Mouse (Mus musculus) CD4-positive helper T cell, adult 2 months (primary cell): ENCODE results near the gene Mrpl33.
"Not testable (repeated sequence)": the region's sequence is repeated elsewhere in the genome, so short reads cannot be mapped to it uniquely, and the experiment has no call there.

Source experiments
- DNase-seq: peaks from one replicate; pipeline ENCODE4 v3.0.0-alpha.2; 2012; ENCODE audit warnings: low read depth, missing footprints, low spot score

Gene Mrpl33

DNA sequence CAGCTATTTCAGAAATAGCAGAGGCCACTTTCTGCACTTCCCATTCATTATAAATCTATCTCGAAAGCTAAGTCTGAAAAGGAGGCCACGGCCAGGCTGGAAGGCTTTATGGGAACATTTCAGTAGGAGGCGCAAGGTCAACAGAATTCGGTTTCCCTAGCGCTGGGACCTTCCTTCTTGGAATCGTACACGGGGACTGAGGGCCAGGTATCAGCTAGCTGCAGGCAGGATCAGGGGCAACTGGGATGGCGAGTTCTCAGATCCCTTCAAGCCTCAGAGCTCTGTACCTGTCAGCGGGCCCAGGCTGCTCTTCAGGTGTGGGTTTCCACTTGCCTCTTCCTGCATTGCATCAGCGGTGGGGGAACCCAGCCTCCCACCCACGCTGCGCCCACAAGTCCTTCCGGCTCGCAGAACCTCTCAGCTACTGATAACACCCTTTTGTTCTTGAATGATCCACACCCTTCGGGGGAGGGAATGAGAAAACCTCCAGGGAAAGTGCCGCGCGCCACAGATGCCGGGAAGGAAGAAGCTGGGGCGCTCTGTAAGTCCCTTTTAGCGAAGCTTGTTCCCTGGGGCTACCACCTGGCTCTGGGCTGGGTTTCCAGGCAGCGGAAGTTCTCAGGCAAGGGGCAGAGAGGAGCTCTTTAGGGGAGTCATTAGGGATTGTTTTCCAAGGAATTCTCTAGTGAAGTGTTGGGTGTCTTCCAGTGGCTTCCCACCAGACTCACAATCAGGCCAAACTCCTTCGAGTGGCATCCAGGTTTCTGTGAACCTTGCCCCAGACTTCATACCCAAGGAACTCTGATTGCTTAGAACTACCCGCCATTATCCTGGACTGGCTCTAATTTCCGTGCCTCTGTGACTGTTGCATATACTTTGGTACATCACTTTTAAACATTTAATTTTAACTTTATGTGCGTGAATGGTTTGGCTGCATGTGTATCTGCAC lies at the start of gene Mrpl33:
Gene Mrpl33 (plus strand): TSS at position 455 of the 949 bp plus-strand sequence.
- peak; percentile 89 for DNase-seq

DNA sequence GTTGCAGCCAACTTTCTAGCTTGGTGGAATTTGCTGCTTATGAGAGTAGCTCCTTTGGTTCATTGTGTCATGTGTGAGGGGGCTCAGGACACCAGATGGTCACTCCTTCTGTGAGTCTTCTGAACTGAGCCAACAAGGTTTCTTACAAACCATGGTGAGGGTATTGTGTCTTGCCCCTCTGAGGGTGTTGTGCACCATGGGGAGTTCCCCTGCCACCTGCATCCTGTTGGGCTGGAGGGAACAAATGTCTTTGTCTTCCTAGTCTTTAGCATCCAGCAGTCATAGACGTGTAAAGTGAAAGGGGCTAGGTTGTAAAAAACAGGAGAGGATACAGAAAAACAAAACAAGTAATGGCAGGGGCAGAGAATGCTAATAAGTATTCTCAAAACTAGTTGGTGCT lies 37.3 kb upstream of the Mrpl33 start:
- DNase-seq = no peak

DNA sequence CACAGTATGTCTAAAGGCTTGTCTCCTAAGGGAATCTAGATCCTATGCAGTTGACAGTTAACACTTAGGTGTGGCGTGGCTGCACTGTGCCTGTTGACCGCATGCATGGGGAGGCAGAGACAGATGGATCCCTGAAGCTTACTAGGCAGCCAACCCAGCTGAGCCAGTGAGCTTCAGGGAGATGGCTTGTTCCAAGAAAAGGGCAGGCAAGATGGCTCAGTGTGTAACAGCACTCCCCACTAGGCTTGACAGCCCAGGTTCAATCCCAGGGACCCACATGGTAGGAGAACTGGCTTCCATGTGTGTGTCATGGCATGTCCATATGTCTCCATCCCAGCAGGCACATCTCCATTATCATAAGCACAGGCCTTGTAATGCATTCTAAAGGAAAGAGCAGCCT lies 36.4 kb upstream of the Mrpl33 start:
- DNase-seq = no peak

DNA sequence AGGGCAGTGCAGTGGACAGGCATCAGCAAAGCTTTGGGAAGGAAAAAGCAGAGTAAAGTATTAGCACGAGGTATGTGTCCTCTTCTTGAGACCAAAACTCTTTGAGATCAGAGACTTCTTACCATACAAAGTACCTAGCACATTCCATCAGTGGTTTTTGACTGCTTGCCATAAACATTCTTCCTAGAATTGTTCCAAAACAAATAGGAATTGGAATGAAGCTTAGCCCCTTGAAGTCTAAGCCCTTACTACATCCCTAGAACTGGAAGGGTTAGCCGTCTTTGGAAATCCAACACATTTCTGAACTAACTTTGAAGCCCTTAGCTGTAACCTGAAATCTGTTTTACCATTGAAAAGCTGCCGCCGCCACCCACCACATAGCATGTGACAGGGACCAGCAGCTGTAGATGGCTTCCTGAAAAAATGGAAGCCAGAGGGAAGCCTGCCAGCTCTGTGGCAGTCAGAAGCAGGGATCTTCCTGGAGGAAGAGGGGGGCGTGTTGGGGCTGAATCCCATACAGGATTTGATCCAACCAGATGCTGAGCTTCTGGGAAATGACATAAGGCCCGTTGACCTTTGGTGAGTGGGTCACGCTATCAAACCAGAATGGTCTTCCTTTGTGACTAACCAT lies 34.6 kb upstream of the Mrpl33 start:
- DNase-seq = no peak

DNA sequence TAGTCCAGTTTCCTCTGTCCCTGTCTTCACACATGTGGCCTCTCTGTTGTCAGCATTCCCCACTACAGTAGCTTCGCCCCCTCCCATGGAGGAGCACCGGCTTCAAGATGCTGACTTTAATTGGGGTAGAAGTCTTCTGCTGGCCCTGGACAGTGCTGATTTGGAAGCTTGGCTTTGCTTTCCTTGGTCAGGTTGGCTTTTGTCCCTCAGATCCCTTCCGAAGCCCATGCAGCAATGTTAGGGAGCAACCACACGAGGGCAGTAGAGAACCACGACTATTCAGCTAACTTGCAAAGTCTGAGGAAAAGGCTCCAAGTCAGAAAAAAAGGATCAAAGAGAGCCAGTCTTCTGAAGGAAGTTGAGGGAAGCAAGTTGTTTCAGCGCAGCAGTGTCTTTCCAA lies 33.2 kb upstream of the Mrpl33 start:
- peak; percentile 65 for DNase-seq

DNA sequence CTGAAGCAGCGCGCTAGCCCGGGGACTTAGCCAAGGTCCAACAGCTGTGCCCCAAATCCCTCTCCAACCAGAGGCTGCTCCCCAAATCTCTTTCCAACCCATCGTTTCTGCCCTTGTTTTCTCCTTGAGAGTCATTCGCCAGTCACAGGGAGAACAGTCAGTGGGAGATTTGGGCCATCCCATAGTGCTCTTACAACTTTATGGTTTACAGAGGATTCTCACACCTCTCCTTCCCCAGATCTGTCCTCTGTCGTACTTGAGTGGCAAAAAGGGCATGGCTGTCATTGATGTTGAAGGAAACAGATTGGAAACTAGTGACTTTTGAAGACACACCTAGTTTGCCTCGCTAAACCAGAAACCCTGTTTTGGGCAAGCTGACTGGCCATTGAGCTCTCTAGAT lies 32.8 kb upstream of the Mrpl33 start:
- DNase-seq = no peak

DNA sequence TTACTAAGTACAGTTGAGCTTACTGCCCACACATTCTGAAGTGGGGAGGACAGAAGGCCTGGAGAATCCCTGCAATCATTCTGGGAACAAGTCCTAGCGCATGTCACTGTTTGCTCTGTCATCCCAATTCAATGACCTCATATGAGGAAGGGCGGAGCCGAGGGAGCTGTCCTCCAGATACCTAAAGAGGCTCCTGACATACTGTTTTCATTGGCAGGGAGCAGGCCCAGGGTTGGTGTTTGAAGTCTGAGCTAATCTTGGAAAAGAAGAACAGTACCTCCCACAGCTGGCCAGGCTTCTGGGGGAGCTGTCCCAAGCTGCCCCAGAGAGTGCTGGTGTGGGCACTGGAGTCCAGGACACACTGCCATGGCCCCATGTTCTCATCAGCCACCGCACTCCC lies 31.8 kb upstream of the Mrpl33 start:
- no peak for DNase-seq

DNA sequence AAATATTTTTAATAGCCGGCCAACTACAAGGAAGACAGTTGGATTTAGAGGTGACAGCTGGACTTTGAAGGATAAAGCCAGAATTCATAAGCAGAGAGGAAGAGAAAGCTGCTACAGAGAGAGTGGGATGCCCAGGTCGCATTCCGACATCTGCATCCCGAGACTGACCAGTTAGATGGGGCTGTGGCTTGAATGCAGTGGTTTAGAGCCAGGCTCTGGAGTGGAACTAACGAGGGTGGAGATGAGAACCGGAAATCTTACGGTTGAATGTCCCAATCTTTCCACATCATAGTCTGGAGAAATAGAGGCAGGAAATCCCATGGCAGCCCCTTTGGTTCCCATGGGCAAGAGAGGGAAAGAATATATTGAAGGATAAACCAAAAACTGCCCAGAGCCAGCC lies 30.7 kb upstream of the Mrpl33 start:
- DNase-seq = no peak

DNA sequence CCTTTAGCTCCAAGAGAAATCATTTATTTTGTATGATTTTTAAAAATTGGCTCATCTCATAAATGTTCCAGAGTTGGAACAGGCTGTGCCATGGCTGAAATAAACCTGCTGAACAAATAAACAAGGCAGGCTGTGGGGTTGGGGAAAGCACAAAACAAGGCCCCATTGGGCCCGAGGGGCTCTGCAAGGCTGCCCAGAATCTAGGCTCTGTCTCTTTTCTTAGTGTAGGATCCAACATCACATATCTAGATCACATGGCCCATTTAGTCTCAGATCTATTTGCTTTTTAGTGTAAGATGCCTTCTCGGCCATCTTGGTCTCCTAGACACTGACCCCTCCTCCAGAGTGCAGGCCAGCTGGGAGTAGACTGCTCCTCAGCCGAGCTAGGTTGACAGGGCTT lies 30.3 kb upstream of the Mrpl33 start:
- DNase-seq = no peak

DNA sequence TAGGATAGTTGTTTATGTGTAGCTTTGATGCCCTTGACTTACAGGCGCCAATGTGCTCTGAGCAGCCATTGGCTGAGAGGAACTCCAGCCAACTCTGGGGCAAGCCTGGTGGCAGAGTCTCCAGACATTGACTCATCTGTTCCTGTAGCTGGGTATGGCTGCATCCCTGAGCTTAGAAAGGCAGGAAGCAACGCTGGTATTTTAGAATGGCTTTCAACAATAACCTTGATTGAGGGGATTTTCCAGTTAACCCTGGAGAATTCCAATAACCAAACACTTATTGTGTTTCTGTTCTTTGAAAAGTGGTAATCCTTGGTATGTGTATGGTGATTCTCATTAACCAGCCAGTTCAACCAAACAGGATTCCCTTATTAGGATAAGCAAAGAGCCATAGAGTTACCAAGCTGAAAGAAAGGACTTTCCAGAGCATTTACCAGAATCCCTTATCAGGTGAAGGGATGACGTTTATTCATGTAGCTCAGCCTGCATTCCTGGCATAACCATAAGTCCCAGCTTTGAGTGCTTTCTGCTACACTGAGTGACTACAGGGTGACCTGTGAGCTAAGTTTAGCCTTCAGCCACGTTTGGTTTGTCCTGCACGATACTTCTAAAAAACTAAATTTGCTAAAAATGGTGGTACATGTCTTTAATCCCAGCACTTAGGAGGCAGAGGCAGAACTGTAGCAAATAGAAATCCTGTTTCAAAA lies 28.6 kb upstream of the Mrpl33 start:
- no peak for DNase-seq

DNA sequence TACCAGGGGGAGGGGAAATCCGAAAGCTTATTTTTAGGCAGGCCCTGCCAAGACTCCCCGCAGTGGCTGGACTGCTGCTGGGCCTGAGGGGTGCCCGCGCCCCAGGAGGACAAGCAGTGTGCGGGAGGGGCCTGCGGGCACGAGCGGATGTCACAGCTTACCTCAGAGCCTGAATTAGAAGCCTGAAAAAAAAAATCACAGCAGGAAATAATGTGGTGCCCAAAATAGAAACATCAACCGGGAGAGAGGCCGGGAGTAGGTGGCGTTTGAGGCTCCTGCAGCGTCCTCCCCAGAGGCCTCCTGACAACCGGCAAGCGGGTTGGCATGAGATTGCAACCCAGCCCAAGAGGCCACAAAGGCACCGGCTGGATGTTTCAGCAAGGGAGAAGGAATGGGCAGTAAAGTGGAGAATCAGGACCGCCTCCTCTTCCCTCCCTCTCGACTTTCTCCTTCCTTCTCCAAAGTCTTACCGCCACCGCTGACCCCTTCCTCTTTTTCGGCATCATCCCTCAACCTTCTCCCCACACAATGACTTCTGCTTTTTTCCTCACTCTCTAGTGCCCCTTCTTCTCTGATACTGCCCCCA lies 25.6 kb upstream of the Mrpl33 start:
- DNase-seq = peak; percentile 30

DNA sequence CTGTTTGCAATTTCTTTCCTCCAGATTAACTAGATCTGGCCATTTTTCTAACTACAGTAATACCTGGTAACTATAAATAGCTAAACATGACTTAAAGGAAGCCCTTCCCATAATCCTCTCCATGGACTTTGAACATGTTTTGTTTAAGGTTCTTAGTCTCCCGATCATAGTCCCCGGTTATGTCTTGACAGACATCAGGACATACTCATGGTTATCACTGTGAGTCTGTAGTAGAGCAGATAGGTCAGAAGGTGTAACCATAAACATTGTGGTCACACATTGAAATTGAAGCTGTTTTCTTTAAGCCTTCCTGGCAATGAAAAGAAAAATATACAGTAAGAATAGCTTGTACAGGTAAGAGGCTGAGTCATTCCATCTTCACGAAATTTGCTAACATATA lies 23.0 kb upstream of the Mrpl33 start:
- no peak for DNase-seq

DNA sequence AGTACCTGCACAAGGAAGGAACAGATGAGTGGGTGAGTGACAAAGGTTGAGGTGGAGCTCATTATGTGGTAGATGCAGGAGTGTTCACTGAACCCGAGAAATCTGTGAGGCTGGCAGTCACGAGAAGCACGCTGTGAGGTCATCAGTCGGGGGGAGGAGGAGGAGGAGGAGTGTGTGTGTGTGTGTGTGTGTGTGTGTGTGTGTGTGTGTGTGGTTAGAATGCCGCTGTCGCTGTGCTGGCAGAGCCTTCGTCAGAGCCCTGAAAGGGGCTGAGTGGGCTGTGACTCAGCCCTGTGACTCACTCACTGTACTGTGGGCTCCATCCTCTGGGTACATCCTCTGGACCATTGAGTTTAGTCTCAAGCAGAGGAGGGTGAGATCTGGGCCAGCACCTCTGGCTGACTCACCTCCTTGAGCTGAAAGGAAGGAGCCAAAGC lies 20.2 kb upstream of the Mrpl33 start:
- peak; percentile 86 for DNase-seq

DNA sequence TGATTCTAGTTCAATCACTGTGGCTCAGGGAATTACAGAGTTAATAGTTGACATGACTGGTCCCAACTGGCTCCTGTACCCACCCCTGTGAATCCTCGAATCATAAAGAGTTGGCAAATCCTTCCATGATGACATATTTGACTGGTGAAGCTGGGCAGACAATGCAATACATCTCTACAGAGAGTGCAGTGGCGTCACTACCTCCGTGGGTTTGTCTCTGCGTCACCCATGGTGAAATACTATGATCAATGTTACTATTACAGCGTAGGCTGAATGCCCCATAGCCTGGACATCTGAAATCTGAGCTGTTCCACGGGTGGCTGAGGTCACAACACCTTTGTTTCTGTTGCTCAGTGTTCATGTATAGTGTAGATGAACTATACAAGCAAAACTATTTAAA lies 15.5 kb upstream of the Mrpl33 start:
- DNase-seq = no peak

DNA sequence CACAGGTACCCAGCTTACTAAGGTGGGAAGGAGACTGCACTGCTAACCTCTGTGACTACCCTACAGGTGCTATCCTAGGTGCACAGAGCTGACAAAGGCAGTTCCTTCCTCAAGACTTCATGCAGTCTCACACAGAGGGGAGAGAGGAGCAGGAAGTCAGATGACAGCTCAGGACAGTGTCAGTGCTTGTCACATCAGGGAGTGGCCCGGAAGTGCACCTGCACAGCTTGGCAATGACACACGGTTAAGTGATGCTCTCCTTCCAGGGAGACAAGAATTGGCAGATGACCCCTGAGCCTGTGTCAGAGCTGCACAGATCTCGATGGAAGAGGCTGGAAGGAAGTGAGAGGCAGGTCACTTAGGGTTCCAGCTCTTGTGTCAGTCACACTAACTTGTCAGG lies 14.8 kb upstream of the Mrpl33 start:
- peak; percentile 44 for DNase-seq

DNA sequence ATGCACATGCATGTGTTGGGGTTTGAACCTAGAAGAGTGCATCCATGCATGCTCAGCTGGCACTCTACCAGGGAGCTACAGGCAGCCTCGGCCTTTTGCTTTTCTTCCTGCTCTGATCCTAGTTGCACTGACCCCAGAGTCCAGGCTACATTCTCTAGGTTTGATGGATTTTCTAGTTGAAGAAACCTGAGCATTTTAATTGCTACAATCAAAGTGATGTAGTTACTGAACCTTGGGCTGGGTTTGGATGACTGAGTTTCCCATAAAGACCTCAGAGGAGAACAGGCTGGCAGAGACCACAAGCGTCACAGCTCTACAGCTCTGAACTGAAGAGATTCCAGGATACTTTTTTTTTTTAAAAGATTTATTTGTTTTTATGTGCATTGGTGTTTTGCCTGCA lies 13.5 kb upstream of the Mrpl33 start:
- DNase-seq = no peak

DNA sequence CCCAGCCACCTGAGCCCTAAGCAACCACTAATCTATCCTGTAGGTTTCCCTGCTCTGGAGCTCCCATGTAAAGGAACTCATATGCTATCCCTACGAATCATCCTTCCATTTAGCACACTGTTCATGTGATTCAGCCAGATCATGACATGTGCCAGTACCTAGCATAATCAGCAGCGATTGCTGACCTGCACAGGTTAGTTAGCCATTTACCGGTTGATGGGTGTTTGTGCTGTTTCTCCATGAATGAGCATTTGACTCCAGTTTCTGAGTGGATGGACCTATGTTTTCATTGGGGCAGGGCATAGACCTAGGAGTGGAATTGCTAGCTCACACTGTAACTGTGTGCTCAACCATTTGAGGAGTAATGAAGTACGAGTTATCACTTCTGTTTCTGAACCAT lies 11.2 kb upstream of the Mrpl33 start:
- DNase-seq = no peak

DNA sequence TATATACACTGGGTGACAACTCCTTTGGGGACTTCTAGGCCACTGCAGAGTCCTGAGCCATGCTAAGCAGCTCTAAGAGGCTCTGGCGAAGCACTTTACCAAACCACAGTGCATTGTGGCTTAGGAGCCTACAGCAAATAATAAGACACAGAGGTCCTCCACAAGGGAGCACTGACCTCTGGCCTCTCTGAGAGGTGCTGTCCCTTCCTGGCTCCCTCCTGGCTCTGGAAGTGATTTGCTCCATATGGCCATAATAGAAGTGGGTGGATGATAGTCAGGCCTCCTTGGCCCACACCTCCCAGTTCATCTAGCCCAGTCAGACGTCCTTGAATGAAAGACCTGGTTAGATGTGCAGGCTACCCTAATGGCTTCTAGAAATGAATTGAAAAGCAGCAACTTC lies 8.7 kb upstream of the Mrpl33 start:
- DNase-seq = no peak

DNA sequence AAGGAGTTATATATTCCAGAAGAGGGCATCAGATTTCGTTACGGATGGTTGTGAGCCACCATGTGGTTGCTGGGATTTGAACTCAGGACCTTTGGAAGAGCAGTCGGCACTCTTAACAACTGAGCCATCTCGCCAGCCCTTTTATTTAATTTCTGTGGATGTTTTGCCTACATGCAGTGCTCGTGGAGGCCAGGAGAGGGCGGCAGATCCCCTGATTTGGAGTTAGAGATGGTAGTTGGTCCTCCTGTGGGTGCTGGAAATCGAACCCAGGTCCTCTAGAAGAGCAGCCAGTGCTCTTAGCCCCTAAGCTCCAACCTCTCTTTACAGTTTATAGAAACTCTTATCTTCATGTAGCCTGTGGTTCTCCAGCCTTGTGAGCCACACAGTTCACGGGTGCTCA lies 8.1 kb upstream of the Mrpl33 start:
- not testable (repeated sequence) for DNase-seq

DNA sequence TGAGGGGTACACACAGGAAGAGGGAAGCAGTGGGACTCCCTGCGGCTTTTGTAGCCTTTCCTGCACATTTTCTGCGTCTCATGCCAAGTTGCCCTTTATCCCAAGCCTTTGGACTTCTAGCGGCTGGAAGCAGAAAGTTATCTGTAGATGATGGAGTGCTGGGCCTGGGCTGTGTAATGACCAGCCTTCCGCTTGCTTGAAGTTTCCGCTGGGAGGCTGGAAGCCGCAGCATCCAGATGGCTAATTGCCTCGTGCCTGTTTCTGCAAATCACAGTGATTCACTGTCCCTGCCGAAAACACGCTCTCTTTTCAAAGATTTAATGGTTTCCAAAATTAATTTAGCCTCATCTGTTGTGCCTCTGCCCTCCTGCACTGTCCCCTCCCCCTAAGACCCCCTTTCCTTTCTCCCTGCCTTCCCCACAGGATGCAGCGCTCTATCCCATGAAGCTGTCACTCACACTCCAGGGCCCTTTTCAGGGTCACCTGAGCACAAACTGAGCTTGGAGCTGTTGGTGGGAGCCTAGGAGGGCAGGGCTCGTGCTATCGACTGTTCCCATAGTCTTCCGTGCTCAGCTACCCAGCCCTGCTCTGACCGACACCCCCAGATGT lies 6.9 kb upstream of the Mrpl33 start:
- DNase-seq = no peak

DNA sequence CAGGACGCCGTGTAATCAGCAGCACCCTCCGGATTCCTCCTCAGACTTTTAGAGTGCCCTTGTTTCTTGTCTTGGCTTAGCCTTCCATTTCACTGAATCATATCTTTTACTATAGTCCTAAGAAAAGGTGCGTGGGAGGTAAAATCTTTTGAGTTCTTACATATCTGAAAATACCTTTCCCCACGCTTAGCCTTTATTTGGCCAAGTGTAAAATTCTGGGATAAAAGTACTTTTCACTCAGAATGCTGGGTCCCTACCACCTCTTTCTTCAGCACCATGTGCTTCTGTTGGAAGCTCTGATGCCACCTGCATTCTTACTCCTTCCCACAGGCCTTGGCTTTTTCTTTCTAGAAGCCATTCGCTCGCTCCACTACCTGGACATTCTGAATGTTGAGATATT lies 5.6 kb upstream of the Mrpl33 start:
- DNase-seq = no peak

DNA sequence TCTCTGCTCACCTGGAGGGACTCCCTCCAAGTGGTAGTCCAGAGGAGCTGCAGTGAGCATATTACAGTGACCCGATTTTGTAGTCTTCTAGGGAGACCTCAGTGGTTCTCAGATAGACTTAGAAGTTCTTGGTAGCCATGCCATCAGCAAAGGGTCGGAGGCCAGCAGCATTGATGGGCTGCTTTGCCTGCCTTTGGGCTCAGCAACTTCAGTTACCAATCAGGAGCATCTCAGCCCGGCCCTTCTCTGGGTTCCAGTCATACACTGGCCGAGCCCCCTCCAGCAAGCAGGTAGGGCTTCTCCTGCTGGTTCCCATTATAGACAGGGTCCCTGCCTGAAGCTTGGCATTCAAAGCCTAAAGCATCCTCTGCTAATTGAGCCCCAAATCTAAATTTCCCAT lies 867 bp upstream of the Mrpl33 start:
- DNase-seq = no peak
